Mouse (Mus musculus) intestine, postnatal 0 days (tissue): ENCODE data around the gene Pfkfb3. TPM values are rescaled to one million over a fixed set of nuclear protein-coding genes. Genes with fewer than 3 reads are reported as not detected.

Experiments used
- ATAC-seq: fragments of 200-750 bp; cut with Nextera tagmentation; 2 replicates; pipeline ENCODE4 v1.8.0; 2017; ENCODE audit warnings: mild to moderate bottlenecking, moderate TSS enrichment, moderate library complexity
- H3K27ac ChIP-seq: fragments of 300-500 bp; sonication (generic); 2 replicates; pipeline ENCODE4 v1.5.1; 2014; ENCODE audit warnings: mild to moderate bottlenecking, low read depth, low read length, moderate library complexity
- H3K27me3 ChIP-seq: fragments of 300-500 bp; sonication (generic); replicated peaks from 2 replicates; pipeline ENCODE4 v1.6.1; 2014; ENCODE audit warnings: low read length, mixed read lengths; ENCODE audit not compliant: control insufficient read depth, insufficient read depth
- H3K36me3 ChIP-seq: fragments of 300-500 bp; sonication (generic); 2 replicates; pipeline ENCODE4 v1.6.1; 2014; ENCODE audit warnings: mild to moderate bottlenecking, moderate library complexity; ENCODE audit not compliant: control insufficient read depth, insufficient read depth
- H3K4me1 ChIP-seq: fragments of 300-500 bp; sonication (generic); replicated peaks from 2 replicates; pipeline ENCODE4 v1.6.1; 2014; ENCODE audit warnings: antibody characterized with exemption, low read length, mixed read lengths; ENCODE audit not compliant: control insufficient read depth, insufficient read depth
- H3K4me2 ChIP-seq: fragments of 300-500 bp; sonication (generic); replicated peaks from 2 replicates; pipeline ENCODE4 v1.6.1; 2014; ENCODE audit warnings: low read depth, mild to moderate bottlenecking, moderate library complexity
- H3K4me3 ChIP-seq: fragments of 300-500 bp; sonication (generic); 2 replicates; pipeline ENCODE4 v1.5.1; 2014; ENCODE audit warnings: low read depth, low read length
- H3K9ac ChIP-seq: fragments of 300-500 bp; sonication (generic); 2 replicates; pipeline ENCODE4 v1.6.1; 2014; ENCODE audit warnings: mild to moderate bottlenecking, low read depth, low read length
- H3K9me3 ChIP-seq: fragments of 300-500 bp; sonication (generic); 2 replicates; pipeline ENCODE4 v1.6.1; 2016; ENCODE audit warnings: mixed run types; ENCODE audit not compliant: control insufficient read depth
- CTCF ChIP-seq: sonication (generic); IDR thresholded peaks from 2 replicates; pipeline ENCODE4 v1.5.1; 2016; ENCODE audit warnings: low read depth, mild to moderate bottlenecking, control low read depth, antibody characterized with exemption, moderate library complexity
- WGBS: fragments of 180-500 bp; shearing (Covaris S2); extraction: QIAGEN DNeasy Blood & Tissue Kit; methylation state at CpG from one replicate; pipeline ENCODE4 v1.1.7; 2014; 5-methylcytosine and 5-hydroxymethylcytosine counted together
- polyA plus RNA-seq: library from polyadenylated mRNA; unstranded; fragments of >200 nt; fragmentation: Nextera tagmentation; extraction: Ambion mirVana; gene quantifications from 2 replicates; pipeline ENCODE4 v1.2.1, GENCODE M21; 2015

Gene Pfkfb3
- polyA plus RNA-seq, 1 experiment from 2014 or later = 13.4 TPM

- no peaks in the 10 kb centered on the region for H3K9me3 ChIP-seq
- WGBS = 60% methylated on average over 3 of the region's 3 CpGs
- no peak for ATAC-seq
- no peak for TF ChIP-seq CTCF
- no peak overlapping the region for H3K4me3 ChIP-seq
- no peak overlapping the region for H3K4me2 ChIP-seq
- no peaks in the 10 kb centered on the region for H3K36me3 ChIP-seq
- no peaks in the 10 kb centered on the region for H3K27me3 ChIP-seq
- H3K27ac ChIP-seq = no peak overlapping the region
- H3K9ac ChIP-seq = no peak overlapping the region
- no peaks in the 10 kb centered on the region for H3K4me1 ChIP-seq
Measured at GRCm38 (mm10) chr2:11460976-11461375, 92.9 kb downstream of the Pfkfb3 start.

- Histone ChIP-seq H3K9me3 (no peaks in the 10 kb centered on the region), H3K4me1 (no peaks in the 10 kb centered on the region), H3K27me3 (no peaks in the 10 kb centered on the region), H3K36me3 (no peaks in the 10 kb centered on the region), H3K27ac (no peak overlapping the region), H3K4me2 (no peak overlapping the region), H3K9ac (no peak overlapping the region), H3K4me3 (no peak overlapping the region)
- no peak for TF ChIP-seq CTCF
- ATAC-seq = no peak
- 78% methylated on average over 1 of the region's 1 CpGs for WGBS
Measured at GRCm38 (mm10) chr2:11458494-11458893, 95.4 kb downstream of the Pfkfb3 start.

GRCm38 (mm10) chr2:11457904-11458303 is 96.0 kb downstream of the Pfkfb3 start:
- Histone ChIP-seq H3K9me3 (no peaks in the 10 kb centered on the region), H3K27me3 (no peaks in the 10 kb centered on the region), H3K4me3 (no peak overlapping the region), H3K27ac (no peak overlapping the region), H3K4me1 (no peaks in the 10 kb centered on the region), H3K9ac (no peak overlapping the region), H3K4me2 (no peak overlapping the region), H3K36me3 (no peaks in the 10 kb centered on the region)
- no peak for ATAC-seq
- no peak for TF ChIP-seq CTCF
- 37% methylated on average over 7 of the region's 7 CpGs for WGBS

- H3K36me3 ChIP-seq = no peaks in the 10 kb centered on the region
- no peak for TF ChIP-seq CTCF
- WGBS = 88% methylated on average over 3 of the region's 3 CpGs
- no peak overlapping the region for H3K4me3 ChIP-seq
- H3K27ac ChIP-seq = no peak overlapping the region
- ATAC-seq = no peak
- H3K27me3 ChIP-seq = no peaks in the 10 kb centered on the region
- no peaks in the 10 kb centered on the region for H3K4me1 ChIP-seq
- no peaks in the 10 kb centered on the region for H3K9me3 ChIP-seq
- H3K4me2 ChIP-seq = no peak overlapping the region
- H3K9ac ChIP-seq = no peak overlapping the region
Measured at GRCm38 (mm10) chr2:11448711-11449110, 105.2 kb downstream of the Pfkfb3 start.

- Histone ChIP-seq H3K27ac (no peak overlapping the region), H3K27me3 (no peaks in the 10 kb centered on the region), H3K9ac (no peak overlapping the region), H3K4me2 (no peak overlapping the region), H3K4me3 (no peak overlapping the region), H3K36me3 (no peaks in the 10 kb centered on the region), H3K9me3 (no peaks in the 10 kb centered on the region), H3K4me1 (no peaks in the 10 kb centered on the region)
- no peak for ATAC-seq
- TF ChIP-seq CTCF = no peak
- WGBS = 75% methylated on average over 2 of the region's 2 CpGs
Measured at GRCm38 (mm10) chr2:11447865-11448264, 106.0 kb downstream of the Pfkfb3 start.

GRCm38 (mm10) chr2:11445722-11446121 is 108.2 kb downstream of the Pfkfb3 start:
- Histone ChIP-seq H3K4me2 (no peak overlapping the region), H3K9me3 (no peaks in the 10 kb centered on the region), H3K9ac (no peak overlapping the region), H3K4me1 (no peaks in the 10 kb centered on the region), H3K27ac (no peak overlapping the region), H3K36me3 (no peaks in the 10 kb centered on the region), H3K4me3 (no peak overlapping the region), H3K27me3 (no peaks in the 10 kb centered on the region)
- peak; percentile 66; the same call in 1 of the 2 replicates for ATAC-seq
- WGBS = 73% methylated on average over 3 of the region's 3 CpGs
- TF ChIP-seq CTCF = no peak

GRCm38 (mm10) chr2:11441864-11442263 is 112.0 kb downstream of the Pfkfb3 start:
- 46% methylated on average over 4 of the region's 4 CpGs for WGBS
- H3K4me3 ChIP-seq = no peak overlapping the region
- H3K9me3 ChIP-seq = no peaks in the 10 kb centered on the region
- no peaks in the 10 kb centered on the region for H3K4me1 ChIP-seq
- H3K27ac ChIP-seq = no peak overlapping the region
- H3K36me3 ChIP-seq = no peaks in the 10 kb centered on the region
- H3K9ac ChIP-seq = no peak overlapping the region
- H3K4me2 ChIP-seq = no peak overlapping the region
- peak; percentile 41; the same call in 1 of the 2 replicates for ATAC-seq
- H3K27me3 ChIP-seq = no peaks in the 10 kb centered on the region
- no peak for TF ChIP-seq CTCF
